Mouse (Mus musculus) liver, adult (tissue): ENCODE measurements around the gene C2.

Experiments
- GATA4 ChIP-seq: IDR thresholded peaks from 2 replicates; pipeline ENCODE4 v1.6.1; 2014; ENCODE audit warnings: mild to moderate bottlenecking, low read length; ENCODE audit not compliant: insufficient replicate concordance

C2 gene

DNA sequence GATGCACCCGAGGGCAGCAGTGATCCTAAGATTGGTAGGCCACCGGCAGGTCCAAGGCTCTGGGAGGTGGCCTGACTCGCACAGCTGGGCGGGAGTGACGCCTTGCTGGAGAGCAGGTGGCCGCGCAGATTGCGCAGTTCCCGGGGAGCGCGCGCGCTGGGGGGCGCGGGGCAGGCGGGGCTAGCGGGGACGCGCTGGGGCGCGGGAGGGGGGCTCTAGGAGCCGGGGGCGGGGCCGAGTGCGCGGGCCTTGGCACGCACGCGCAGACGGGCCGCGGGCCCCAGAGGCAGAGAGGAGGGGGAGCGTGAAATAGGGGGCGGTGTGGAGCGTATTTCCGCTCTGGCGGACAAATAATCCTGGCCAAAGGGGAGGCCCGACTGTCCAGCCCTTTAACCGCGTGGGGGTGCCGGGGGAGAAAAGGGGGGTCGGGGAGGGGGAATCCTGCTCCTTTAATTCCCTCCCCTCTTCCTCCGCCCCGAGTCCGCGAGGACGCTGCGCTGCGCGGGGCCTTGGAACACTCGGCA lies 3.9 kb downstream of the C2 start:
- no peak for TF ChIP-seq GATA4

DNA sequence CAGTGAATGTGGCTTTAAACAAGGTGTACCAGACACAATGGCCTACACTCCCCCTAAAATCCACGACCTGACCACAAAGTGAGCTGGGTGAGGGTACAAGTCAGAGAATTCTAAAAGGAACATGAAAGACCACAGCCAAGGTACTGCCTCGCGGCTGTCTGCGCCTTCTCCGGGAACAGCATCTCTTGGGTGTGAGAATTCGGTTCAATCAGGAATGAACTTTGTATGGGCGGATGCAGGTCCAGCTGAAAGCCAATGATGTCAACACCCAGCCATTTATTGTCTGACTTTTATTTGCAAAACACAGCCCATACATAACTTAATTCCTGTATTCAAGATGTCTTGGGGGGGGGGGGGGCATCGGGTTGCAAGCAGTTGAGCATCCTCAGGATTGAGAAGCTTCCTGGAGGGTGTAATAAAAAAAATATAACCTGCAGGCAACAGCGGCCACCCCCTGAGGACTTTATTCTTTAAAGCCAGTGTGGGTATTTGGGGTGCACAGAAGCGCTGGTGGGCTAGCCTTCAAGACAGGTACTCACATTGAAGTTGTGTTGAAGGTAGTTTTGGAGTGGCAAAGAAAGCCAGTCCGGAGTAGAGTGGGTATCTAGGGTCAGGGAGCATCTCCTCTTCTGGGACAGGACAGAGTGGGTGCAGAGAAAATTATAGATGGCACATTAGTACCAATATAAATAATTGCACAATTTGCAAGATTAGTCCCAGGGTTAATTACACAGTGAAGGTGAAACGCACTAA lies 4.8 kb downstream of the C2 start:
- no peak for TF ChIP-seq GATA4

DNA sequence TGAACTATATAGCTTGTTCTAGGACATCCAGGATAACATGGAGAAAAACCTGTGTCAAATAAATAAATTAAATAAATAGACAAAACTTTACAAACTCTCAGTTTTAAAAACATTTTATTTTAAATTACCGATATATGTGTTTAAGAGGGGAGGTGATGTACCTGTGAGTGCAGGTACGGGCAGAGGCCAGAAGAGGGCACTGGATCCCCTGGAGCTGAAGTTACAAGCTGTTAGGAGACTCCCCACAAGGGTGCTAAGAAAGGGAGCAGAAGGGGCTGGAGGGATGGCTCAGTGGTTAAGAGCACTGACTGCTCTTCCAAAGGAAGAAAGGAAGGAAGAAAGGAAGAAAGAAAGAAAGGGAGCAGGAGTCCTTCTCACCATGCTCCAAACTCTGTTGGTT lies 6.7 kb downstream of the C2 start:
- no peak for TF ChIP-seq GATA4

DNA sequence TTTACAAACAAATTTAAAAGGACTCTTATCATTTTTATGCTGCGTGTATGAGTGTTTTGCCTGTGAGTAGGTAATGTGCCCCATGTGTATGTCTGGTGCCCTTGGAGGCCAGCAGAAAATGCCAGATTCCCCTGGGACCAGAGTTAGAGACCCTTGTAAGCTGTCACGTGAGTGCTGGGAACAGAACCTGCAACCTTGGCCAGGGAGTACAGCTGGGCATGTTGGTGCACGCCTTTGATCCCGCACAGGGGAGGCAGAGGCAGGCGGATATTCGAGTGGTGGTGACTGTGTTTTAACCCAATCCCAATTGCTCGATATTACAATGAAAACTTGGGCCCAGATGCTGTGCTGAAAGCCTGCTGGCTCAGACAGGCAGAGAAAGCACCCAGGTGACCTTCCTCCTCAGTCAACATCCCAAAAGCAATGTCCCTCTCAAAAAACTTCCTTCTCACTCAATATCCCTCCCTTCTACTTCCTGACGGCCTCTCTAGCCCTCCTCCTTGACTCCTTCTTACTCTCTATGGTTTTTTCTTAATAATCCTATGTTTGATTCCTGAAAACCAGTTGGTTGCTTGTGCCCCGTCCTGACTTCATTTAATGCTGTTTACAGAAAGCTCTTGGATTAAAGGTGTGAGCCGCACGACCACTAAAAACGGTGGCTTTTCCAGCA lies 7.9 kb downstream of the C2 start:
- TF ChIP-seq GATA4, result no peak

DNA sequence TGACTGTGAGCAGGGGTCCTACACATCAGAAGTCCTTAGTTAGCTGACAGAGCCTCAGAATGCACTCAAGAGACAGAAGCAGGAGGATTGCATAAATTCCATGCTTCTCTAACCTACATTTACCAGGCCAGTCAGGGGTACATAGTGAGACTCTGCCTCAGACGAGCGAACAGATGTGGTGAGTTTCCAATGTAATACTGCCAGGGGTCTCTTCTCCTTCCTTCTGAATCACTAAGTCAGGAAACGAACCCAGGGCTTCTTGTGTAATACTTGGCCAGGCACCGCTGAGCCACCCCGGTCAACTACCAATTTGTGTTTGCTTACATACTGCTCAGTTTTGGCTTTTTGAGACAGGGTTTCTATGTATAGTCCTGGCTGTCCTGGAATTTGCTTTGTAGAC lies 10.1 kb downstream of the C2 start:
- TF ChIP-seq GATA4, result no peak

DNA sequence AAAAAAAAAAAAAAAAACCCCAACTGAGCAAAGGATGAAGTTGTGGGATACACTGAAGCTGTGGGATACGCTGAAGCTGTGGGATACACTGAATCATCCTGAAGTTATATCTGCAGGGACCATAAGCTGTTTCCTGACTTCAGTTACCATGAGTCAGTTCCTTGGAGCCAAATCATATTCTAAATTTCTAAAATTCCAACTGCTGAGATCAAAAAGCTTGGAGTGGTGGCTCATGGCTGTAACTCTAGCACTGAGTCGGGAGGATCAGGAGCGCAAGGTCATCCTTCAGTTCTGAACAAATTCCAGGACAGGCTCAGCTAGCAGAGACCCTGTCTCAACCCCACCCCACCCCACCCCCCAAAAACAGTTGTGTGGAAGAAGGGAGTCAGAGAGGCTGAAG lies 12.4 kb downstream of the C2 start:
- TF ChIP-seq GATA4, result no peak

DNA sequence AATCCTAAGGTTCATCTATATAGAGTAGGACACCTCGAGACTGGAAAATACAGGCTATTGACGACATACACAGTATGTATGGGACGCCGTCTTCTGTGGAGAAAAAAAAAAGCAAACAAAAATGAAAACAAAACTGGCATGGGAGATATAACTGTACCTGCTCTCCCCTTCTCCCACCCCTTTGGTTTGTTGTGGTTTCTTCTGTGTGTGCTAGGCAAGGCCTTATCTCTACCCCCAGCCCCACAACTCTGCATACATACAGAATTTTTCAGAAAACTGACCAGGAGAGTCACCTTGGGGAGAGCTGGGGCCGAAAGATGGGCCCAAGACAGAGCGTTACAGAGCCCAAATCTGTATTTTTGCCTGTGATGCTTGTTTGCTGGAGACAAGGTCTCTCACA lies 13.4 kb downstream of the C2 start:
- no peak for TF ChIP-seq GATA4

DNA sequence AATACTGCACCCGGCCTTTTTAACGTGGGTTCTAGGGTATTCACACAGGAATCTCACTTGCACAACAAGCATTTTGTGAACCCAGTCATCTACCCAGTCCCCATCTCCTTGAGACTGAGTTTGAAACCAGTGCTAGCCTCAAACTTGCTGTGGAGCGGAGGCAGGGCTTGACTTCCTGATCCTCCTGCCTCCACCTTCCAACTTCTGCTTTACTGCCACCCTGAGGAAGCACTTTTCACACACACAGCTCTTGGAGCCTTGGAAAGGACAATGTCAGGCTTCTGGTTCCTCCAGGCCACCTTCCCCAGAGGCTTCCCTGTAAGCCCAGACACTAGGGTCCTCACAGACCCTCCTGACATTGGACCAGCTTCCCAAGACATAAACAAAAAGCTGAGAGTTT lies 14.7 kb downstream of the C2 start:
- no peak for TF ChIP-seq GATA4

DNA sequence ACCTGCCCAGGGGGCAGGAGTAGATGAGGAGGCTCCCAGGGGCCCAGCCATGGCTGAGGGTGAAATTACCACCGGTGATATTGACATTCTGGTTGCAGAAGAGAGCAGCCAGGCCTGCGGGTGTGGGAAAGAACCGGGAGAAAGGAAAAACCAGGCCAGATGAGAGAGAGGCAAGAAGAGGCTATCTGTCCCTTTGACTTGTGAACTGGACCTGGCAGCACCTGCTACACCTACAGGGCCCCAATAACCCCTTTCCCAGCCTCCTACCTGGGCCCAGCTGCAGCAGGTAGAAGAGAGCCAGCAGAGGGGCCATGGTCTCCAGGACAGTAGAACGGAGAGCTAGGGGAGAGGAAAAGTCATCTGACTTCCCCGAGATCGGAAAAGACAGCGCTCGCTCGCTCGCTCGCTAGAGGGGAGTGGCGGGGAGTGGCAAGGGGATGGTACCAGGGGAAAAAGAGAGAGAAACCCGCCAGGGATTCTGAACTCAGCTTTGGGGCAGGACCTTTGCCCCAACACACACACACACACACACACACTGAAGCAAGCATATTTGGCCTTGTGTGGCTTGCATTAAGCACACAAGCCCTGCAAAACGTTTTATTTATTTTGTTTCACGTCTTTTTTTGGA lies 16.3 kb downstream of the C2 start, which contains the start of gene Gm20547:
TSS of gene Gm20547 (minus strand) at position 360 of the 628 bp plus-strand sequence.
- no peak for TF ChIP-seq GATA4

DNA sequence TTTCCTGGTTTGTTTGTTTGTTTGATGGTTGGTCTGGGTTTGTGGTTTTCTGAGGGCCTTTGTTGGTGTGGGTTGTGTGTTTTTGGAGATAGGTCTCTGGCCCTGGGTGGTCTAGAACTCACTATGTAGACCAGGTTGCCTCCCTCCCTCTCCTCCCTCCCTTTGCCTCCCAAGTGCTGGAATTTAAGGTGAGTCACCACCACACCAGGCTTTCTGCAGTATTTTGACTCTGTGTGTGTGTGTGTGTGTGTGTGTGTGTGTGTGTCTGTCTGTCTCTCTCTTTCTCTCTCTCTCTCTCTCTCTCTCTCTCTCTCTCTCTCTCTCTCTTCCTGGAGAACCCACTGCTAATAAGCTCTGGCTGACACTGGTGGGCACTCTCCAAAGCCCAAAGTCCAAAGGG lies 16.9 kb downstream of the C2 start:
- TF ChIP-seq GATA4, result no peak

DNA sequence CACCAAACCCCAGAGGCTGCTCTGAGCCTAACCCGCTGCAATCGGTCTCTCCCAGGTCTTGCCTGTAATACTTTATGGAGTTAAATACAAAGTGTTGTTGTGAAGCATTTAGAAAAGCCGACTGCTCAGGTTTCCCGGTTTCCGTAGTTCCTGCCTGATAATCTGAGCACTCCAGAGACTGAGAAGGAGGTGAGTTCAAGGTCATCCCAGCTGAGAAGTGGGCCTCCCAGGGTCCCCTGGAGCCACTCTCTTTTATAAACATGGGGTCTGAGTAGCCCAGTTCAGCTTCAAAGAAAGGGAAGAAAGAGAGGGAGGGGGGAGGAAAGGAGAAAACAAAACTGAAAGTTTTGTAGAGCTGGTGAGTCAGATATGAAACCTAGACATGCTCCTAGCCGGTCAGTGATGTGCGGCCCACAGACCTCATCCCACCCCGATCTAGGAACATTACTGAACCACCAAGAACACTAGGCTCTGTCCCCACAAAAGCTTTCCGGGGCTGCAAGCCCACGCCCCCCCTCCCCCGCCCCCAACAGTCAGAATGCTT lies 18.7 kb downstream of the C2 start, which contains the start of gene Zbtb12:
TSS of gene Zbtb12 (plus strand) at position 148 of the 544 bp plus-strand sequence.
- no peak for TF ChIP-seq GATA4

DNA sequence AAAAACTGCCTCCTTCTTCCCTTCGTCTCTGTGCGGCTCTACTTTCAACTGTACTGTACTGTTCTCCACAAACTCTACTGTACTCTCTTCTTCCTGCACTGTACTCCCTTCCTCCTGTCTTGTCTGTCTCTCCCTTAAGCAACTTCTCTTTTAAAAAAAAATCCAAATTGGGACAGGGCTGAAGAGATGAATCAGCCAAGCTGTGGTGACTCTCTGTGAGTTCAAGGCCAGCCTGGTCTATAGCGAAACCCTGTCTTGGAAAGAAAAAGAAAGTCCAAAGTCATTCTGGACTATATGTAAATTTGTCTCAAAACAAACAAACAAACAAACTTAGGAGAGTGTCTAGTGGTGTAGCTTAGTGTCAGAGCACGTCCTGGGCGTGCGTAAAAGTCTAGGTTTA lies 23.7 kb downstream of the C2 start:
- no peak for TF ChIP-seq GATA4

DNA sequence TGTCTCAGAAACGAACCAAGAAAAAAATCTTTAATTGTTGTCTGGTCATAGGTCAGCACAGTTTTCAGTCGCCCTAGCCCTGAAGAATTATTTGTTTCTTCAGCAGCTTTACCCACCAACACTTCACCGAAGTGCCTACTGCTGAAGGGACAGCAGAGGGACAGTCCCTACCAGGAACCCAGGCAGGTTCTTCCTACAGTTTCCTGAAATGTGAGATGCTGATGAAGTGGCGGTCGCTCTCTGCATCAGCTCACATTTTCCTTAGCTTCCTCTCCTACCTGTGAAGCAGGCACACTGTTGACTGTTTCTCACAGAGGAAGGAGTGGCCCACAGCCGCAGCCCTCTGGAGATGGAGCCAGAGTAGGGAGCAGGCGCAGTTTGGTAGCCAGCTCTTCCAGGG lies 32.1 kb downstream of the C2 start:
- no peak for TF ChIP-seq GATA4

DNA sequence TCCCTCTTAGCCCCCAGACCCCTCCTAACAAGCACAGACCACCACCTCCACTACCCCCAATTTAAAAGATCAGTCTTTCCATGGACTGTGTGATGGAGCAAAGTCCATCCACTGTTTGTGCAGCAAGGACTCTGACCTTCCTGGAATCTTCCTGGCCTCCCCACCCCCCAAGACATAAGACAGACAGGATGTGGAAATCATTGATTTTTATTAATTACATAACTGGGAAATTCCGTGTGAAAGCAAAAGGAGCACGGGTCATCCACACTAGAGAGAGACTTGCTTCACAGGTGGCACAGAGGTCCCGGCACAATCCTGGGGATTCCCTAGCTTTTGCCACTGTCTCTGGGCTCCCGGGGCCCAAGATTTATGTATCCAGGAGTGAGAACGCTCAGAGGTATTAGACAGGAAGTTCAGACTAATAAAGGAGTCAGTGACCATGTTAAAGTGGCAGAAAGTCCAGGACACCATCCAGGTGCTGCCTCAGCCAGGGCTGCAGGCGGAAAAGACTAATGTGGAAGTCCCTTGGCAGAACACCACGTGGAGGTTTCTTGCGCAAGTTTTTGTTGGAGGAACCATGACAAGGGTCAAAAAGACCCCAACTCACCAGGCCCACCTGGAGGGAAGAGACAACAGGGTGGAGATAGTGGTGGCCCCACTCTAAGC lies 35.5 kb downstream of the C2 start, which contains the start of gene Cfb:
TSS of gene Cfb (minus strand) at position 103 of the 666 bp plus-strand sequence.
- TF ChIP-seq GATA4, result no peak; the same call in 1 of the 2 replicates

DNA sequence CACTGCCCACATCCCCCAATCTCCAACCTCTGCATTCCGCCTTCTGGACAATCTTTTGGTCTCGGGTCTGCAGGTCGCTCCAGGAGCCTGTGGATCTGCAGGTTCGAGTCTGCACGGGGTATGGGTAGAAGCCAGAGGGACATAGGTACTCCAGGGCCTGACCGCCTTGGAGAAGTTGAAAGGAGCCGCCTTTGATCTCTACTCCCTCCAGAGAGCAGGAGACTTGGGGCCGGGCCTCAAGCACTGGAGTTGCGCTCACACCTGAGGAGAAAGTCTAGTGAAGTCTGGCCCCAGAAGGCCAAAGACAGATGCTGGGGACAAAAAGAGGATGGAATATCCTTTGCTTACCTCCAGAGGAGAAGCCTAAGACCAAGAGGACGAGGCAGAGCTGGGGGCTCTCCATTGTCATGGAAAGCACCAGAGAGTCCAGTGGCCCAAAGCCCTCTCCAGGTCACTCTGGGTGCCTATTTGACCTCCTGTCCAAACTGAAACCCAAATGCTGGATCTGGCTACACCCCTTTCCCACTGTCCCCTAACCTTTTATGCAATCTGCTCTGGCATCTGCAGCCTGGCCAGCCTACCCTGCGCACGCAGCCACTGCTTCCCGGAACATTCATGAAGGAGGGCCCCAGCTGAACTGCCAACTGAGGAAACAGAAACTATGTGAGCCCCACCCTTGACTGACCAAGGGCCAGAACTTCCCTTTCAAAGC lies 36.2 kb downstream of the C2 start:
- peak; percentile 32; the same call in 1 of the 2 replicates for TF ChIP-seq GATA4

DNA sequence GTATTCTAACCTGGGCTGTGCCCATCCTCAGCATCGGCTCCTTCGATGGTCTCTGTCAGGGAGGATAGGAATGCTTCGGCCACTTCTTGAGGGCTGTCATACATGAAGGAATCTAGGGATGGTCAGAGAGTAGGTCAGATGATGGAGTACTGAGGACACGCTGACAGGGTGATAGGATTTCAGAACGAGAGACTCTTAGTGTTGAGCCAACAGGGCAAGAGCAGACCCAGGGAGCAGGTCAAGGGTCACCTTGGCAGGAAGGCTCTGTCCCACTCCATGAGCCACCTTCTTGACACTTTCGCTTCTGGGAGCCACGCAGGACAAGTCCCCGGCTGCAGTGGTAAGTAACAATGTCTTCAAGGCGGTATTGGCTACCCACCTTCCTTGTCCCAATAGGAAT lies 37.6 kb downstream of the C2 start:
- no peak for TF ChIP-seq GATA4
